Mouse (Mus musculus) lung, adult 2 months (tissue): ENCODE measurements at regions not wholly inside any gene's neighbourhood (a gene's known extent, or its start where the extent isn't known, plus 50 kb on each side); places are given as distances from the start of the nearest gene placed in this dataset.

Experiments used
- DNase-seq: peaks from one replicate; pipeline ENCODE4 v3.0.0; 2022
- H3K4me1 ChIP-seq: fragments of 200-500 bp; 2 replicates; pipeline ENCODE4 v1.6.1; 2011; ENCODE audit warnings: low read length; ENCODE audit not compliant: control insufficient read depth, insufficient read depth
- H3K4me3 ChIP-seq: fragments of 200-500 bp; replicated peaks from 2 replicates; pipeline ENCODE3; 2011; ENCODE audit warnings: low read depth, mild to moderate bottlenecking, control low read depth, low read length; ENCODE audit errors: extremely low read depth
- CTCF ChIP-seq: fragments of 200-500 bp; IDR thresholded peaks from 2 replicates; pipeline ENCODE4 v1.5.1; 2011; ENCODE audit warnings: mild to moderate bottlenecking, low read length, control low read depth; ENCODE audit not compliant: insufficient read depth
- POLR2A ChIP-seq: fragments of 200-500 bp; IDR thresholded peaks from 2 replicates; pipeline ENCODE4 v1.6.1; 2011; ENCODE audit warnings: low read depth, mild to moderate bottlenecking, control low read depth, low read length, borderline replicate concordance; ENCODE audit errors: extremely low read depth
- WGBS: fragments of 180-500 bp; shearing (Covaris S2); methylation state at CpG from one replicate; pipeline ENCODE4 v1.1.7; 2018; 5-methylcytosine and 5-hydroxymethylcytosine counted together

- no peak for TF ChIP-seq POLR2A
- no peak for TF ChIP-seq CTCF
- no peak for DNase-seq
- Histone ChIP-seq H3K4me3 (no peak overlapping the region), H3K4me1 (no peaks in the 10 kb centered on the region)
- WGBS: 79% methylated on average over 12 of the region's 12 CpGs
Observed at GRCm38 (mm10) chr15:86719088-86719487, 504.8 kb downstream of the Tbc1d22a start.

GRCm38 (mm10) chr15:86721131-86721530 lies 506.9 kb downstream of the Tbc1d22a start:
- TF ChIP-seq POLR2A (no peak), CTCF (no peak)
- Histone ChIP-seq H3K4me1 (no peaks in the 10 kb centered on the region), H3K4me3 (no peak overlapping the region)
- no peak for DNase-seq
- 59% methylated on average over 5 of the region's 5 CpGs for WGBS

- DNase-seq: no peak
- no peak for TF ChIP-seq CTCF
- no peak for TF ChIP-seq POLR2A
- Histone ChIP-seq H3K4me1 (no peaks in the 10 kb centered on the region), H3K4me3 (no peak overlapping the region)
Observed at GRCm38 (mm10) chr15:86737945-86738344, 523.7 kb downstream of the Tbc1d22a start.

GRCm38 (mm10) chr15:86738356-86738755 lies 524.1 kb downstream of the Tbc1d22a start:
- Histone ChIP-seq H3K4me1 (no peaks in the 10 kb centered on the region), H3K4me3 (no peak overlapping the region)
- TF ChIP-seq POLR2A (no peak), CTCF (no peak)
- 32% methylated on average over 5 of the region's 5 CpGs for WGBS
- DNase-seq: no peak

GRCm38 (mm10) chr15:86738776-86739175 lies 524.5 kb downstream of the Tbc1d22a start:
- DNase-seq: no peak
- WGBS: 80% methylated on average over 5 of the region's 5 CpGs
- Histone ChIP-seq H3K4me3 (no peak overlapping the region), H3K4me1 (no peaks in the 10 kb centered on the region)
- no peak for TF ChIP-seq POLR2A
- no peak for TF ChIP-seq CTCF

- 65% methylated on average over 10 of the region's 10 CpGs for WGBS
- TF ChIP-seq CTCF: no peak
- TF ChIP-seq POLR2A: no peak
- DNase-seq: no peak
- Histone ChIP-seq H3K4me1 (no peaks in the 10 kb centered on the region), H3K4me3 (no peak overlapping the region)
Observed at GRCm38 (mm10) chr15:86751436-86752136, 537.3 kb downstream of the Tbc1d22a start.

GRCm38 (mm10) chr15:86763581-86764375 lies 549.5 kb downstream of the Tbc1d22a start:
- H3K4me3 ChIP-seq: no peak overlapping the region
- WGBS: 88% methylated on average over 10 of the region's 10 CpGs
- no peak for TF ChIP-seq CTCF
- TF ChIP-seq POLR2A: no peak
- DNase-seq: no peak
- no peaks in the 10 kb centered on the region for H3K4me1 ChIP-seq

GRCm38 (mm10) chr15:86767623-86768022 lies 553.4 kb downstream of the Tbc1d22a start:
- DNase-seq: no peak
- WGBS: 71% methylated on average over 2 of the region's 2 CpGs

GRCm38 (mm10) chr15:86773041-86773440 lies 558.8 kb downstream of the Tbc1d22a start:
- Histone ChIP-seq H3K4me1 (no peaks in the 10 kb centered on the region), H3K4me3 (no peak overlapping the region)
- TF ChIP-seq CTCF (no peak), POLR2A (no peak)
- 31% methylated on average over 7 of the region's 7 CpGs for WGBS
- no peak for DNase-seq

More at GRCm38 (mm10) chr15:86767623-86768022, 553.4 kb downstream of the Tbc1d22a start:
- TF ChIP-seq POLR2A (no peak), CTCF (no peak)
- Histone ChIP-seq H3K4me3 (no peak overlapping the region), H3K4me1 (no peaks in the 10 kb centered on the region)

- Histone ChIP-seq H3K4me3 (no peak overlapping the region), H3K4me1 (no peaks in the 10 kb centered on the region)
- DNase-seq: no peak
- TF ChIP-seq POLR2A (no peak), CTCF (no peak)
- WGBS: 40% methylated on average over 11 of the region's 11 CpGs
Observed at GRCm38 (mm10) chr15:86777998-86778397, 563.7 kb downstream of the Tbc1d22a start.

GRCm38 (mm10) chr15:86781160-86781559 lies 566.9 kb downstream of the Tbc1d22a start:
- 87% methylated on average over 11 of the region's 11 CpGs for WGBS
- DNase-seq: no peak
- no peaks in the 10 kb centered on the region for H3K4me1 ChIP-seq
- no peak overlapping the region for H3K4me3 ChIP-seq
- TF ChIP-seq POLR2A: no peak
- no peak for TF ChIP-seq CTCF
